Mouse (Mus musculus) 416B (cell line): ENCODE measurements at regions not wholly inside any gene's neighbourhood (a gene's known extent, or its start where the extent isn't known, plus 50 kb on each side); places are given as distances from the start of the nearest gene placed in this dataset.

Experiments used
- DNase-seq: peaks from one replicate; pipeline ENCODE4 v3.0.0; 2011; ENCODE audit warnings: low read depth

DNA sequence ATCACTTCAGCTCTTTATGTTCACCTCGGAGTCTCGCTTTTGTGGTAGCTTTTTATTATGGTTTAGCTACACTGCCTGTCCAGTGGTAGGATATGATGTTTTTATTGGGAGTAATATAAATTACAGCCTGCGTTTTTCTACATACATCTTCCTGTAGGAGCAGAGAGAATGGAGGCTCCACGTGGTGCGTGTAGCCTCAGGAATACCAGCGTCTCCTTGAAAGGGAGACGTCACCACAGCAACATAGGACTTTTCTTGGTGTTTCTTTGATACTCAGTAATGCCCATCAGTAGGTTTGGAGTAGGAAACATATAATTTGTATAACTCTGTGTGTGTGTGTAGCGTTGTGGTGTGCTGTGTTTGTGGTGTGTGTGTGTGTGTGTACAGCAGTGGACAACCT lies 150.7 kb downstream of the Ndufs4 start:
- DNase-seq = no peak

DNA sequence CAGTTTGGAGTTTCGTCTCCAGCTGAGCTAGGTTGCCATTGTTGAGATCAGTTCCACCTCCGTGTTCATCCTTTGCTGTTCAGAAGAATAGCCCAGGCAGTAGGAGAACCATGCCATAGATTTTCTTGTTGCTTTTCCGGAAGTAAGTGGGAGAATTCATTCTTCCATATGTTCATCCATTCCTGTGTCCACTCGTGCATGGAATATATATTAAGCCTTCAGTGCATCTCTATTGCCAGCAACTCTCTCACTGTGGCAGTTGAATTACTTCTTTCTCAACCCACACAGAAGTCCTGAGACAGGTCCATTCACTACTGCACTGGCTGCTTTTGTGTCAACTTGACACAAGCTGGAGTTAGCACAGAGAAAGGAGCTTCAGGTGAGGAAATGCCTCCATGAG lies 152.2 kb downstream of the Ndufs4 start:
- DNase-seq = no peak

DNA sequence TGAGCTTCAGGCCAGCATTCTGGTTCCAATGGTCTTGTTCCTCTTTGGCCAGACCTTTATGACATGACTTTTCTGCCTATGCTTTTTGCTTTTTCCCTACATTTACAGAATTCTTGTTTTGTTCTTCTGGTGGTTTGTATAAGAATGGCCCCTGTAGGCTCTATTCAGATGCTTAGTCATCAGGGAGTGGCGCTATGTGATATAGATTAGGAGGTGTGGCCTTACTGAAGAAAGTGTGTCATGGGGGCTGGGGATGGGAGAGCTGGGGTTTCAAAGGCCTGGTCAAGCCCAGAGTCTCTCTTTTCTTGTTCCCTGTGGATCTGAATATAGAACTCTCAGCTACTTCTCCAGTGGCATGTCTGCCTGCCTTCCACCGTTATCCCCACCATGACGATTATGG lies 155.9 kb downstream of the Ndufs4 start:
- DNase-seq = no peak

DNA sequence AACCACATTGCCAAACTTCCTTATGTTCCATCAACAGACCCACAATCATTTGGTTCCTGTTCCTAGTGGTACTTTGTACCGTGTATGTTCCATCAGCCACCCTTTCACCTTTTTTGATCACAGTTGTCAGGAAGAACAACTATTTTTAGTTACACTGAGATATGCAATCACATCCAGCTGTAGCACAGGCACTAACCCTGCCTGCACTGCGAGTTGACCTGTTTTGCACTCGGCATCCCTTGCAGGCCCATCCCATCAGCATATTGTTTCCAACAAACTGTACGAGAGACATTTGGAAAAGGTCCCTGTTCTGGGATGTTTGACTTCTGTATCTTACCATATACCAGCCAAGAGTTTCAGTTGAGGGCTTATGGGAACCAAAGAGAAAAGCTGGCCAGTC lies 157.5 kb downstream of the Ndufs4 start:
- peak; percentile 17 for DNase-seq

DNA sequence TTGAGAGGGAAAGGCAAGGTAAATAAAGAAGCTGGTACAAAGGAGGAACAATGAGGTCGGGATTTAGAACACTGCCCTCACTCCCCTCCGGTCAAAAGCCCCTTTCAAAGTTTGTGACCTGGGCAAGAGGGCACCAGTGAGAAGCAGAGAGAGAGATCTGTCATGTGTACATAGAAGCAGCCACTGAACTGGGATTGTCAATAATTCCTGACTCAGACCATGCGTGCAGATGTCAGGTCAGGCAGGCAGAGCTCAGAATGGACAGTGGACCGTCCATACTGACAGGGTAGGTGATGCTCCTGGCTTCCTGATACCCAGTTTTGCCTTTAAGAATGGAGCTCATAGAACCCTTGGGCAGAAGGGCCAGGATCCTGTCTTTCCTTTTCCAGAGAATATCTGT lies 161.0 kb downstream of the Ndufs4 start:
- no peak for DNase-seq

DNA sequence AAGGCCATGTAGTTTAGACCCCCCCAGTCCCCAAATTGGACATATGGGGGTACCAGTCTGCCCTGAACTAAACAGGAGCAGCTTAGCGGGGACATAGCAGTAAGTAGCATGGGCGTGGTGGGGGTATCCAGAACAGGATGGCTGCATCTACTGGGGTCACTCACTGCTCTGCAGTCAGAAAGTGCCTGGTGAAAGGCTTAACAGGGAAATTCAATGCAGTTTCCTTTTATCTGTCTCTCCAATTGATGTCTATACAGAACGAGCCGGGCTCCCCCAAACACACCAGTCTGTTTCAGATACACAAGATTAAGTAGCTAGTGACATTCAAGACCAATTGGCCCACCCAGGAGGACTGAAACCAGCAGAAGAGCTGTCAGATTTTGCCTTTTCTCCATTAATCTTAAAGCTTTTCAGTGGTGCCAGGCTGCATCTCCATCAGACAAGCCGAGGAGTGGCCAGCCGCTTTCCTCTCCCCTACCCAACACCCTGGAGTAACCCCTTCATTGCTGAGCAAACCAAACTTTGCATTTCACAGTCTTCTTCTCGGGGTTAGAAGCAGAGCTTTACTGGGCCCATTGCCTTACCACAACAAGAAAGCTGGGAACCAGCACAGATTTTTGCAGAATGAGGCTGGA lies 161.7 kb downstream of the Ndufs4 start:
- DNase-seq = no peak

DNA sequence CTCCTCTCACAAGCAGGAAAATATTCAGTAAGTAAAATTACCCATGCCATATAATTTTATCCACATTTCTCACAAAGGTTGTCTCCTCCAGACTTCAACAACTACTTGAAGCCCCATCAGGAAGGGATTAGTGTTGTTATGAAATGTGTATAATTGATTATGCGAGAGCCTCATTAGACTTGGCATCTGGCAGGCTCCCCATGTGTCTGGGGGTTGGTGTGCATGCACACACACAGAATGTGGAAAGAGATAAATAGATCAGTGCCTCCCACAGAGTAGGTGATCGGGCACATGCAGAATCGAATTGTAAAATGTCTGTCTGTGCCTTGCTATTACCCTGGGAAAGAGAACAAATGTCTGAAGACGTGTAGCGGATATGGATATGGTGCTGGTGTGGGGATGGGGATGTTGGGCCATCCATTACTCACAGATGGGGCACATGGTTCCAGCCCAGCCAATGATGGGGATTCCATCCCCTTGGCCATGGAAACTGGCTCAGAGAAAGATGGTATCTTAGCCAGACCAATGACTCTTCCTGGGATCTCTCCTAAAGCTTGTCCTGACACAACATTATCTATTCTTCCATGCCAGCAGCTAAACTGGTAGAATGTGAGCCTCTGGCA lies 168.1 kb downstream of the Ndufs4 start:
- no peak for DNase-seq

DNA sequence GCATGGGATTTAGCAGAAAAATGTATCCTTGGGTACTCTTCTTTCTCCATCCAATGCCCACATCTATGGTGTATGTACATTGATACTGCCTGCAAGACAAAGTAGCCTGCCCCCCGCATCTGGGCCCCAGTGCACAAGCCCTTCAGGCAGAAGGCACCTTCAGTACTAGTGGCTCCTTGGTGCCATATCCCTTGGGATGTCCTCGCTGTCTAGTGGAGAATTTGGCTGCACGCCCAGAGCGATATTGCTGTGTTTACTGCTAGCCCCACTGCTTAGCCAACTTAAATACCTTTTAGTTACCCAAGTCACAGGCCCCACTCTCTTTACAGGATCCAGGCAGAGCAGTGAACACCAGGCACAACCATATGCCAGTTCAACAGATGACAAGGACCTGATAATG lies 173.0 kb downstream of the Ndufs4 start:
- no peak for DNase-seq
